Mouse (Mus musculus) c-Kit-positive CD71-positive TER-119-positive erythroid progenitor cells, embryonic 14.5 days (primary cell): ENCODE measurements around the gene Prdm11.

Experiments used
- DNase-seq: peaks from one replicate; pipeline ENCODE4 v3.0.0-alpha.2; 2013; ENCODE audit warnings: low spot score

The Prdm11 gene

GRCm38 (mm10) chr2:93011933-93012332, 34.0 kb downstream of the Prdm11 start:
- DNase-seq, result no peak

- DNase-seq, result no peak
These were observed 34.5 kb downstream of the Prdm11 start for GRCm38 (mm10) chr2:93011465-93011864.

- peak; percentile 61 for DNase-seq
These were observed 37.8 kb downstream of the Prdm11 start for GRCm38 (mm10) chr2:93007967-93008685.

GRCm38 (mm10) chr2:93005028-93005427, 40.9 kb downstream of the Prdm11 start:
- no peak for DNase-seq

GRCm38 (mm10) chr2:92991976-92992375, 54.0 kb downstream of the Prdm11 start:
- no peak for DNase-seq

- no peak for DNase-seq
These were observed 56.4 kb downstream of the Prdm11 start for GRCm38 (mm10) chr2:92989593-92989992.

GRCm38 (mm10) chr2:92987901-92988631, 57.9 kb downstream of the Prdm11 start:
- DNase-seq, result no peak

GRCm38 (mm10) chr2:92987108-92987618, 58.8 kb downstream of the Prdm11 start:
- DNase-seq, result no peak

GRCm38 (mm10) chr2:92985600-92985999, 60.4 kb downstream of the Prdm11 start:
- DNase-seq, result no peak

- DNase-seq, result no peak
These were observed 60.8 kb downstream of the Prdm11 start for GRCm38 (mm10) chr2:92985171-92985570.

- DNase-seq, result no peak
These were observed 61.5 kb downstream of the Prdm11 start for GRCm38 (mm10) chr2:92984321-92985108.

- peak; percentile 80 for DNase-seq
These were observed 62.7 kb downstream of the Prdm11 start for GRCm38 (mm10) chr2:92983273-92983620.

GRCm38 (mm10) chr2:92982591-92983272, 63.2 kb downstream of the Prdm11 start:
- no peak for DNase-seq

- DNase-seq, result no peak
These were observed 65.8 kb downstream of the Prdm11 start for GRCm38 (mm10) chr2:92980165-92980564.

GRCm38 (mm10) chr2:92975031-92975790, 70.8 kb downstream of the Prdm11 start:
- DNase-seq, result no peak

- DNase-seq, result no peak
These were observed 72.3 kb downstream of the Prdm11 start for GRCm38 (mm10) chr2:92973646-92974045.

- no peak for DNase-seq
These were observed 73.9 kb downstream of the Prdm11 start for GRCm38 (mm10) chr2:92972071-92972470.

- DNase-seq, result no peak
These were observed 74.4 kb downstream of the Prdm11 start for GRCm38 (mm10) chr2:92971536-92971935.

GRCm38 (mm10) chr2:92971069-92971468, 74.9 kb downstream of the Prdm11 start:
- no peak for DNase-seq

- DNase-seq, result no peak
These were observed 78.2 kb downstream of the Prdm11 start for GRCm38 (mm10) chr2:92967839-92968166.
